Mouse (Mus musculus) 3T3-L1 (cell line): Measurements from ENCODE around the gene Gm49322.
"Not testable (repeated sequence)": the region's sequence is repeated elsewhere in the genome, so short reads cannot be mapped to it uniquely, and the experiment has no call there.

Experiments
- DNase-seq: peaks from one replicate; pipeline ENCODE4 v3.0.0-alpha.2; 2015; ENCODE audit warnings: low read depth, low spot score

Gm49322 gene

DNA sequence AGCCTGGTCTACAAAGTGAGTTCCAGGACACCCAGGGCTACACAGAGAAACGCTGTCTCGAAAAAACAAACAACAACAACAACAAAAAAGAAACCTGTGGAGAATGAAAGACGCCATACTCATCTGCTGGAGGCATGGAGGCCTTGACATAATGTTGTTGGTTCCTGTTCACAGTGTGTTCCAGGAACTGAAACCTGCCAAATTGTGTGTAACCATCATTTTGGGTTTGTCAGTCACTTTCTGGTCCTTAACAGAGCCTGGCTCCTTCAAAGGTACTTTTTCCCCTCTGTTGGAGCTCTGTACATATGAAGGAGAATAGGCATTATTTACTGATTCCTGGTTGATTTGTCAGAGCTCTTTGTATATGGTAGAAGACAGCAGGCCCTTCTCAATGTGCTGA, 6.1 kb downstream of the Gm49322 start:
- no peak for DNase-seq

DNA sequence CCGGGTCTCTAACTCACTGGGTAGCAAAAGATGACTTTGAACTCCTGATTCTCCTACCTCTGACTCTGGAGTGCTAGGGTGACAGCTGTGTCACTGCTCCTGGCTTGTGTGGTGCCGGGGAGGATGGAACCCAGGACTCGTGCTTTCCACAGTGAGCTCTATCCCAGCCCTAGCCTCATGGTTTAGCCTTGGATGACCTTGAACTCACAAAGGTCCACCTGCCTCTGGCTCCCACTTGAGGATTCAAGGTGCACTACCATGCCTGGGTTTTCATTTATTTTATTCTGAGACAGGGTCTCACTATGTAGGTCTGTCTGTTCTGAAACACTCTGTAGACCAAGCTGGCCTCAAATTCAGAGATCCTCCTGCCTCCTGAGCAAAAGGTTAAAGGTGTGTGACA, 8.0 kb downstream of the Gm49322 start:
- no peak for DNase-seq

DNA sequence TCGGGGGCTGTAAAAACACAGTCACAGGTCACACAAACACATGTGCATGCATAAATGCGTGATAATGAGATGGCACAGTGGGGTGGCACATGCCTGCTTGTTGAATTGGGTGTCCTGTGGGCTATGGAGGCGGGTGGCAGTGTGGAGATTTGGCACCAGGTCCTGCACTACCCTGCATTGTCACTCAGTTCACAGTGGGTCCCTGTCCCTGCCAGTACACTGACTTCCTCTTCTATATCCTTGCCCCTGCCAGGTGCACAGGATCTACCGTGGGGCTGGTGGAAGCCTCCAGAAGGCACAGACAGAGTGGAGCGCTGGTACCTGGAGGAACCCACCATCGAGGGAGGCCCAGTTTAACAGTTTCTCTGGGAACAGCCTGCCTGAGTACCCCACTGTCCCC, 8.5 kb downstream of the Gm49322 start:
- no peak for DNase-seq

DNA sequence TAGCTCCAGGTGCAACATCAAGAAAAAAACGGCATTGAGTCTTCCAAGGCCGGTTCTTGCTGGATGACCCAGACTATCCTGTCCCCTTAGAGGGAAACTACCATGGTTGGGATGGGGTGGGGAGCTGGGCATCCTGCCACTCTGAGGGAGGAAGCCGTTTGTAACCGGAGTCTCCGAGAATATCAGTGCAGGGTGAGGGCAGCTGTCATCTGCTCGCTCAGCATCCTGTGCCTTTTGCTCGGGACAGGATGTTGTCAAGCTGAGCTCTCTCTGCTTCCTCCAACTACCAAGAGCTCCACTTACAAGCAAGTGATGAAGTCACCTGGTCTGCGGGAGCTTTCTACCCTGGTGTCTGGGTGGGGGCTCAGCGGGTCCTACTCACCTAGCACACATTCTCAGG, 12.4 kb downstream of the Gm49322 start:
- DNase-seq = no peak

DNA sequence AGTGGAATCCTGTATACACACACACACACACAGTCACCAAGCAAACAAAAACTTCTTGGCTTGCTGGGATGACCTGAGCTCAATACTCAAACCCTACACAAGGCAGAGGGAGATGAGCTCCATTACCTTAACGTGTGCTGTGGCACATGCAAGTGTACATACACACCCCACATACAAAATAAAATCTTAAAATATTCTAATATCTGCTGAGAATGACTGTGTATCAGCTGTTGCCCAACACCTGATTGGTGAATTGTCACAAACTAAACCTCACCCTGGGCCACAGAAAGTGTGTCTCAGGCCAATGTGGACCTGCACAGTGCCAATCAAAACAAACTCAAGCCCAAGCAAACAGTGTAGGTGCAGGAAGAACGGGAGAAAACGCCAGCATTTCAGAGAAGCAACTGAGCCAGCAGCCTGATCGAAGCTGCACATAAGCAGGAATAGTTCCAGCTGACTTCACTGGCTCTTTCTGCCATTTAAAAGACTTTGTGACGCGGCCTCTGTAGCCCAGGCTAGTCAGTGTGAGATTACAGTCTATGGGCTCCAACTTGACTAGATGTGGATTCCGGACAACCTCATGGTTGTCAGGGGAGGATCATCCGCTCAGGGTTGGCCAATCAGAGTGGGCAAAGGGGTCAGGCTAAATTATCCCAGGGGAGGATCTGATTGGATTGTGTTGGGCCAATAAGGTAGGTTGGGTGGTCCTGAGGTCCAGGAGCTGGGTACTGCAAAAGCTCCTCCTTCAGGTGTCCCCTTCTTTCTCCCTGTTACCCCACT, 13.8 kb downstream of the Gm49322 start:
- DNase-seq = no peak

DNA sequence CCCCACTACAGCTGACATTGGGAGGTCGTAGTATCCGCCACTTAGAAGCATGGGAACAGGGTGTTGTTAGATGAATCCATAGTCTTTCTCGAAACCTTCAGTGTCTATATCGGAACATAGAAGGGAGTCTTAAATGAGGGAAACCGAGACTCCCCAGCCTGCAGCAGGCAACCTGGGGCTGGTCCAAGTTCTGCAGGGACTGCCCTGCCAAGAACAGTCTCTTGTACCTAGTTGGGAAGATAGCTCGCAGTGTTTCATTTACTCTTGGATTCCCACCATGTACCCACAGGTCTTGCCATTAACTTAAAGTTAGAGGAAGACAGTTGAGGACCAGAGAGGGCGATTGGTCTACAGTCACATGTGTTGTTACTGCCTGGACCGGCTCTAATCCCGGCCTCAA, 14.5 kb downstream of the Gm49322 start:
- no peak for DNase-seq

DNA sequence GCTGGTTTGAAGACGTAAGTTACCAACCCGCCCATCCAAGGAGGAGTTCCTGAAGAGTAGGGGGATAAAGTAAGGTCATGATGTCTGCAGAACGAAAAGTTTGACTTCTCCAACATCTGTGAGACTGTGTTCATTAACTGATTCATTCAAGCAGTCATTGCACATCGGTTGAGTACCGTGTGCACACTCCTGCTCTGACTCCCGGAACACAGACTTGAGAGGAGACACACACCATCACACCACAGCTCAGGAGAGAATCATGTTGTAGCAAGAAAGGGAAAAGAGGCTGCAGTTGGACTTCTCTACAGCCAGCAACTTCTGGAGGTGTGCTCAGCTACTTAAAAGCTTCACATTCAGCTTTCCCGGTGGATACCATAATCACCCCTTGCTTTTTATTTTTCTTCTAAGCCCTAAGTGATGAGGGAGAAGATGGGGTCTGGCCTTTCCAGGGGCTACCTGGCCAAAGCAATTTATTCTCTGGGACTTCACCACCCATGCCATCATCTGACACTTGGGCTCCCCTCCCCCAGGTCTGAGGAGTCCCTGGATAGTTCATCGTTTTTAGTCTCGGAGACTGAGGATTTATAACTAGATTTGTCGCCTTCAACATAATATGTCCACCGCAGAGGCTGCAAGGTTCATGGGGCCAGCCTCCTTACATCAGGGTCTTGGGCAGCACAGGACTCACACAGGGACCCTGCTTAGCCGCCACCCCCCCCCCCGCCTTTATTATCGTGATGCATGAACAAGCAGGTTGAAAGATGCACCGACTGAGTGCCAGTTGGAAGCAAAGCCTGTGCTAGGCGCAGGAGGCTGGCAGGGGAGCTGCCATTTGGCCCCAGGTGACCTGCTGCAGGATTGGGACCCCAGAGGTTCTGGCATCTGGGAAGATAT, 15.2 kb downstream of the Gm49322 start:
- DNase-seq = no peak

DNA sequence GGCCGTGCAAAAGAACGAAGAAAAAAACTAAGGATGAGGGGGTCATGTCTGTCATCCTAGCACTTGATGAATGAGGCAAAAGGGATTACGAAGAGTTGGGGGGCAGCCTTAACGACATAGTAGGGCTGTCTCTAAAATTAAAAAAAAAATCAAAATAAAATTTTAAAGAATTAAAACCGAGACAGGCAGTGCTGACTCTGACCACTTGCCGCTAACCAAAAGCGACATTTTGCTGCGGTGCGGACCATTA, 15.8 kb downstream of the Gm49322 start:
- DNase-seq = no peak

DNA sequence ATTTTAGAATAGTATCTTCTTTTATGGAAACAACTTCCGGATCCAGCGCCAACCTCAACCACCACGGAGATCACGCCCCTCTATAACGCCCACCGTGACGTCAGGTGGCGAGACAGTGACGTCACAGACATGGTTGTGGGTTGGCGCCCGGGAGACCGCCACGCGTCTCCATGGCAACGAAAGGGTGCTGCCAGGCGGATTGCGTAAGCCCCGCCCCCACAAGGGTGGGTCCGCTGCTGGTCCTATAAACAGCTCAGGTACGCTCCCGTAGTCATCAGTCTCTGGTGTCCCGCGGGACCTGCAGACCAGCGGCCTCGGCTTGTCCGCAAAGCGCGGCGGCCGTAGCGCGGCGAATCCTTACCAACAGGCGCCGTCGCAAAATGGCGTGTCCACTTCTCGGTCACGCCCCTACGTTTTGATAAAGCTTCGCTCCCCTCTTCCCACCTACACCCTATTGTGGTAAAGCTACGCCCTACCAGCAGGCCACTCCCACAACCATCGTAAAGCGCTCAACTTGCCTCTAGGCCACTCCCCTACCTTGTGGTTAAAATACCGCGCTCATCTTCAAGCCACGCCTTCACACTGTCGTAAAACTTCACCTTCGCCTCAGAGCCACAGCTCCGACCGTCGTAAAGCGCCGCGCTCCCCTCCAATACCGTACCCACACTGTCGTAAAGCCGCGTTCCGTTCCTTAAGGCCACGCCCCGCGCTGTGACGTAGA, 16.3 kb downstream of the Gm49322 start:
- peak; percentile 100 for DNase-seq

DNA sequence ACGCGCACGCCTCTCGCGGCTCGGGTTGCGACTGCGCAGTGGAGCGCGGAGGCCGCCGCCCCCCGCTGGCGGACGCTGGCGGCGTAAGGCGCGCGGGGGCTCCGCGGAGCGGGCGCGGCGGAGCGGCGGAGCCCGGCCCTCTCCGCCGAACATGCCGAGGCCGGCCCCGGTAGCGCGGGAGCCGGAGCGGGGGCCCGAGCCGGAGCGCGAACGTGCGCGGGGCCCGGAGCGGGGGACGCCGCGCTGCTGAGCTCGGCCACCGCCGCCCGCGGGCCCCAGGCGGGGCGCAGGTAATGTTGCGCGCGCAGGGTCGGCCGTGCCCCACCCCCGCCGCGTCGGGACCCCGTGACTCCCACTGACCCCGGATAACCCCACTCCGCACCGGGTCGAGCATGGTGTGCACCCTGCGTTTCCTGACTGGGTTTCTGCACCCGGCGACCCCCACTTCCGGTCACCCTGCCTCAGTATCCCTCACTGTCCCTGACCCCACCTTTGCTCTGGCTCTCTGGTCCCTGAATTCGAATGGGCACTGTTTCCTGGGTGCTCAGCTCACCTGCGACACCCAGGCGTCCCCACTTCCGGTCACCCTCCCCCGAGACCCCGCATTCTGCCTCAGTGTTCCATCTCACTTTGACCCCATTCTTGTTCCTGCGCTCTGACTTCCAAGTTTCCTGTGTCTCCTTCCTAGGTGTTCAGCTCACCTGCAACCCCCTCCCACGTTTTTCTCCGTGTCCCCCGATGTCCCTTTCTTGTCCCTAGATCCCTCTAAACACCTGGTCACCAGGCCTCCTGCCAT, 17.0 kb downstream of the Gm49322 start, which contains the start of gene Csnk1g2:
Gene Csnk1g2 (plus strand): TSS at position 178 of the 796 bp plus-strand sequence.
- no peak for DNase-seq

DNA sequence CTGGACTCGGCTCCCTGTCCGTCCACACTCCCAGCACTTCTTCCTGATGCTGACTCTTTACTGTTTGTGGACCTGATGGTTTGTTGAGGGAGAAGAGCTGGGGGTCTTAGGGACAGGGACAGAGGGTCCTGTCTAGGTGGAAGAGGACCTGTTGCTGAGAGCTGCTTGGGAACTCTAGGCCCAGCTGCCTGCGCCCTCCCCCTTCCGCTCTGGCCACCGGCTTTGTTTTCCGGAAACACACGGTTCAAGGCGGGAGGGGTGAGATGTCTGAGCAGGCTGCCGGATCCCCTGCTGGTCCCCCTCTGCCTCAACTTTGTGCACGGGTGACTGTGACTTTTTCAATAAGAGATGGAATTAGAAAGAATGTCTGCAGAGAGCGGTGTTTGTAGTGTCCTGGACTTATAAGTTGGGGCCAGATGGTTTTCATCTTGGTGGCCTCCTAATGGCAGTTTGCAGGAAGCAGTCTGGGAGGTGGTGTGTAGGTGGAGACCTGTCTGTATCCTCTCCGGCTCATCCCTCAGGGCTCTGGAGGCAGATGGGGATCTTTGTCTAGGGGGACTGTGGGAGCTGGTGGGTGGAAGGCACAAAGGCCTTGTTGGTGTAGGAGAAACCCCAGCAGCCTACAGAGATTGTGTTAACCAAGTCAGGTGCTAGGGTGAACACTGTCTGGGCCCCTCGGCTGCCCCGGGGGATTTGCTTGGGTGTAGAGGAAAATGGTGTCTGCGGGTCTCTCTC, 17.8 kb downstream of the Gm49322 start:
- DNase-seq = peak; percentile 67

DNA sequence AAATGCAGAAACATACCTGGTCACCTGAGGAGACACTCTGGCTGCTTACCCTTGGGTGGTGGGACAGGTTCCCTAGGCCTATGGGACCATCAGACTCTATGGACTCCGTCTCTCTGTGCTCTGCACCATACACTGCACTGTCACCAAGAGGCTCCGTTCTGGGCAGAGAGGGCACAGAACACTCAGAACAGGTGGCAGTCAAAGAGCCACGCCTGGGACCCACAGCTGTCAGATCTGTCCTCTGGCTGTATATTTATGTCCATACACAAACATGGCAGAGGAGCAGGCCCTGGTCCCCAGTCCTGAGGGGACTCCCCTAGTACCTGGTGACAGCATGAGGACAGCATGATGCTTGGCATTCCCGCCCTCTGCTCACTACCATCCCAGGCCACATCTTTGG, 19.9 kb downstream of the Gm49322 start:
- no peak for DNase-seq

DNA sequence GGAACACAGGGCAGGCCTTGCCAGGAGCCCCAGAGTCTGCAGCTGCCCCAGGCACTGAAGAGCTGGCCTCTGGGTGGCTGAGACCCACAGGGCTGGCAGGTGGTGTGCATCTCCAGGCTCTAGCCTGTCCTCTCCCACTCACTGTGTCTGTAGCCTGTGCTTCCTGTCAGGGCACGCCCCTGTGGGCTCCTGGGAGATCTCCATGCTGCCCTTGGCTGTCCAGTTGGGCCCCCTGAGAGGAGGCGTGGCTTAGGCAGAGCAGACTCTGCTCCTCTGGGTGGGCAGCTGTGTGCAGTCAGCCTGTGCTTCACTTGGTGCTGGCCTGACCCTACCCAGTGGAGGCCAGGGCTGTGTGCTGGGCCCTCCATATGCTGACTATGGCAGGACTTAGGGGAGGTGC, 21.9 kb downstream of the Gm49322 start:
- DNase-seq = peak; percentile 13

DNA sequence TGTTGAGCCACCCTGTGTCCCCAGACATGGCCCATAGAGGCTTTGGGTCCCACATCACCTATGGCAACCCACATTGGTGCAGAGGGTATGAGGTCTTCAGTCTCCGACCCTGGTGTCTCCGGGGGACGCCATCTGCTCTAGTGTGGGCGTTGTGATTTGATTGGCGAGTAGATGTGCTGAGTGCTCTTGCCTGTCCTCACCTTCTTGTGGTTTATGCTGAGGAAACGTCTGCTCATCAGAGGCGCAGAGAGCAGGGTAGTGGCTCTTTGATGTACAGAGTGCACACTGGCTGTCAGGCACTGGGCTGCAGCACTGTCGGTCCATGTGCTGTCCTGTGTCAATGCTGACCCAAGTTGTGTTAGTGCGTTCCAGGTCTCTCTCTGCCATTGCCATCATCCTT, 23.1 kb downstream of the Gm49322 start:
- DNase-seq = no peak

DNA sequence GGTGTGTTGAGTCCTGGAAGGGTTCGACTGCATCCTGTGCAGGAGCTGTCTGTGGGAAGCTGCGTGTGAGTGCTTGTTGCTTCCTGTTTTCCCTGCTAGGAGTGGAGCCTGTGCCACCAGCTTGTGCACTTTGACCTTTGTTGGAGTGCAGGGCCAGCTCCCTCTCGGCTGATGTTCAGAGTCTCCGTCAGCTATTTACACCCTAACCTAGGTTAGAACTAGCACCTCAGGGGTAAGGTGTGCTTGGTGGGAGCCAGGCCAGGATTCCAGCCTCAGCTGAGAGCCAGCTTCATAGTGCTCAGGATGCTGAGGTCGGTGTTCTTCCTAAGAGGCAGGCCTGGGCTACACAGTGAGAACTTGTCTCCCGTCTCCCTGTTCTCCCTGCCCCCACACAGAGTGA, 29.5 kb downstream of the Gm49322 start:
- DNase-seq = no peak

DNA sequence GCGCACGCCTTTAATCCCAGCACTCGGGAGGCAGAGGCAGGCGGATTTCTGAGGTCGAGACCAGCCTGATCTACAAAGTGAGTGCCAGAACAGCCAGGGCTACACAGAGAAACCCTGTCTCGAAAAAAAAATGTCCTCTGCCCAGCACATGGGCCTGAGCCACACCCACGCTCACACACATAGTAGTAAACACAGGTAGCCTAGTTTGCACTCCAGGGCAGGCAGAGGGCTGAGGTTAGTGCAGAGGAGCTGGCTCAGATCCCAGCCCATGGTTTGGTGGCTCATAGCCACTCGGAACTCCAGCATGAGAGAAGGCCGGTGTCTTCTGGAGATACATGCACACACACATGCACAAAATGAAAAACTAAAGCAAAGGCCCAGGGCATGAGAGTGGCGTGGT, 41.1 kb downstream of the Gm49322 start:
- DNase-seq = no peak

DNA sequence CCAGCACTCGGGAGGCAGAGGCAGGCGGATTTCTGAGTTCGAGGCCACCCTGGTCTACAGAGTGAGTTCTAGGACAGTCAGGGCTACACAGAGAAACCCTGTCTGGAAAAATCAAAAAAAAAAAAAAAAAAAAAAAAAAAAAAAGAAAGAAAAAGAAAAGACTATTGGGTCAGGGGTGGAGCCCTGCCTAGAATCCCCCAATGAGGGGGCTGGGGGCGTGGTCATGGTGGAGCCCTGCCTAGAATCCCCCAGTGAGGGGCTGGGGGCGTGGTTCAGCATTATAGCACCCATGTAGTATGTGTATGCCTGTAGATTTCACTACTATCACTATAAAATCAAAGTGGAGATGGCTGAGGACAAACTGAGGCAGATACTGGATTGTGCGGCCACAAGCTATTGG, 44.1 kb downstream of the Gm49322 start:
- not testable (repeated sequence) for DNase-seq

DNA sequence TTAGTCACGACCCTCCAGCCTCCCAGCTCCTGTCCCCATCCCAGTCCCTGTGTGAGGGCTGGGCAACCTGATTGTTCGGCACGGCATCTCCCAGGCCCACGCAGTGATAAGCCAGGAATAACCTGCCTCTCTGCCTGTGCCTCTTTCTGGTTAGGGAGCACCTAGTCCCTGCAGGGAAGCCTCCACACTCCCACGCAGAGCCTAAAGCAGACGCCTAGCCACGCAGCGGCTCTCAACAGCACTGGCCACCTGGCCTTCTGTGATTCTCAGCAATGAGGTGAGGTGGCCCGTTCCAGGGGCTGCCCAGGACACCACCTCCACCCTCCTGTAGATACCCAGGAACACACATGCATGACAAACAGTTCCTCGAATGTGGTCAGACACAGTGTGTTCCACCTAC, 44.6 kb downstream of the Gm49322 start:
- no peak for DNase-seq

DNA sequence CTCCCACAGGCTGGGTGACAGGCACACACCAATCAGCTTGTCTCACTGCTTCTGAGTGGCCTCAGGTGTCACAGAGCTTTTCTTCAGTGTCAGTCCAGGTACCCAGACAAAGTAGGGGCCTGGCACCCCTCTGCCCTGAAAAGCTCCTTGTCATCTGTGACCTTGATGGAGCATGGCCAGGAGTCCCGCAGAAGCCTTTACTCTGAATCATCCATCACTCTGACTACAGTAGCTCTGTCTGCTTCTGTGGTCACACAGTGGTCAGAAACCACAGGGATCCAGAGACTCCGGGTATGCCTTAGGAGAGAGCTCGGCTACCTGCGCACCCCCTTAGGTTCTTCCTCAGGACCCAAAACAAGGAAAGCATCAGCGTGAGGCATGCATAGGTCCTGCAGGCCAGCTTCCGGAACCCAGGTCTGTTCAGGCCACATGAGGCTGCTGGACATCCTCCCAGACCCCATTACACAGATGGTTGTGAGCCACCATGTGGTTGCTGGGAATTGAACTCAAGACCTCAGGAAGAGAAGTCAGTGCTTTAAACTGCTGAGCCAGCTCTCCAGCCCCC, 47.4 kb downstream of the Gm49322 start:
- DNase-seq = peak; percentile 67

DNA sequence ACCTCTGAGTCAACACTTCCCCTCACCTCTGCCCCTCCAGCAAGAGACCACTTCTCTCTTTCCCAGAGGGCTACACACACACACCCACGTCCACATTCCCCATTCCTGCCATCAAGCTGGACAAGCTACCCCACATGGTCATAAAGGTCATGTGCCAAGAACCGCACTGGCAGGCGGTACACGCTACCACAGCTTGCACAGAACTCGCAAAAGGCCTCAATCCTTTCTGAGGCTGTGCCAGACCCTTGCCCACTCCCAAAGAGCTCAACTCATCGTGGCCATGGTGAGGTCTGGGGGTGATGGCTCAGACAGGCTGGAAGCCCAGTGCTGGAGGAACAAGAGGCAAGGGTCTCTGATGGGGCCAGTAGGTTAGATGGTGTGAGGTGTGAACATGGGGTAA, 49.0 kb downstream of the Gm49322 start:
- no peak for DNase-seq
